Mouse (Mus musculus) neural tube, postnatal 0 days (tissue): Measurements from ENCODE around the gene Bicd1. TPM values are rescaled to one million over a fixed set of nuclear protein-coding genes. Genes with fewer than 3 reads are reported as not detected.

Experiments
- microRNA-seq: library from miRNA; unstranded; fragments of <30 nt; microRNA quantifications from one replicate; pipeline ENCODE4, GENCODE M21; 2016
- polyA plus RNA-seq: library from polyadenylated mRNA; unstranded; fragments of >200 nt; fragmentation: Nextera tagmentation; extraction: Ambion mirVana; gene quantifications from 2 replicates; pipeline ENCODE4 v1.2.1, GENCODE M21; 2015

Gene Bicd1
- polyA plus RNA-seq, result 37.3 and 44.4 TPM in 2 replicates

GRCm38 (mm10) chr6:149408833-149409332 is at the start of gene Bicd1:
Gene Bicd1, plus strand, starts transcription at chr6:149408886.

Small RNA genes within 50 kb of the gene (microRNA-seq; reads per million reads assigned to microRNA genes)
- gene Gm24307, result not detected

Other genes starting within 250 kb of the Bicd1 start
- gene Amn1, start 220.2 kb upstream of the Bicd1 start, polyA plus RNA-seq, result 78.0 and 81.6 TPM in 2 replicates
- 17.0 and 19.7 TPM in 2 replicates for gene Resf1, start 99.5 kb upstream of the Bicd1 start, polyA plus RNA-seq